Mouse (Mus musculus) testis, adult 2 months (tissue): ENCODE measurements around the gene Tln2. TPM values are rescaled to one million over a fixed set of nuclear protein-coding genes. Genes with fewer than 3 reads are reported as not detected.

Experiments
- H3K27ac ChIP-seq: fragments of 200-500 bp; 2 replicates; pipeline ENCODE4 v1.5.1; 2012; ENCODE audit warnings: low read depth, low read length; ENCODE audit not compliant: control insufficient read depth, insufficient read depth
- H3K27me3 ChIP-seq: fragments of 200-500 bp; 2 replicates; pipeline ENCODE4 v1.6.1; 2012; ENCODE audit warnings: mild to moderate bottlenecking, low read length, moderate library complexity; ENCODE audit not compliant: control insufficient read depth, insufficient read depth
- H3K36me3 ChIP-seq: fragments of 200-500 bp; 2 replicates; pipeline ENCODE4 v1.6.1; 2012; ENCODE audit warnings: mild to moderate bottlenecking, low read length; ENCODE audit not compliant: control insufficient read depth, insufficient read depth
- H3K4me1 ChIP-seq: fragments of 200-500 bp; 2 replicates; pipeline ENCODE4 v1.6.1; 2012; ENCODE audit warnings: low read length; ENCODE audit not compliant: control insufficient read depth, insufficient read depth
- H3K4me3 ChIP-seq: fragments of 200-500 bp; 2 replicates; pipeline ENCODE4 v1.5.1; 2012; ENCODE audit warnings: low read depth, mild to moderate bottlenecking, low read length, moderate library complexity, mixed read lengths; ENCODE audit not compliant: control insufficient read depth
- CTCF ChIP-seq: fragments of 200-500 bp; IDR thresholded peaks from 2 replicates; pipeline ENCODE4 v1.5.1; 2012; ENCODE audit warnings: low read depth, mild to moderate bottlenecking, inconsistent platforms, low read length, moderate library complexity; ENCODE audit not compliant: control insufficient read depth, insufficient read depth, insufficient replicate concordance
- POLR2A ChIP-seq: fragments of 200-500 bp; IDR thresholded peaks from 2 replicates; pipeline ENCODE4 v1.6.1; 2012; ENCODE audit warnings: low read depth, mild to moderate bottlenecking, inconsistent platforms, low read length, moderate library complexity; ENCODE audit not compliant: control insufficient read depth
- polyA plus RNA-seq: library from polyadenylated mRNA; depleted of rRNA; stranded (reverse); fragments of >200 nt; gene quantifications from 2 replicates; pipeline ENCODE4 v1.2.3, GENCODE M21; 2012

Gene Tln2
- polyA plus RNA-seq, 1 experiment: 89.6 TPM

DNA sequence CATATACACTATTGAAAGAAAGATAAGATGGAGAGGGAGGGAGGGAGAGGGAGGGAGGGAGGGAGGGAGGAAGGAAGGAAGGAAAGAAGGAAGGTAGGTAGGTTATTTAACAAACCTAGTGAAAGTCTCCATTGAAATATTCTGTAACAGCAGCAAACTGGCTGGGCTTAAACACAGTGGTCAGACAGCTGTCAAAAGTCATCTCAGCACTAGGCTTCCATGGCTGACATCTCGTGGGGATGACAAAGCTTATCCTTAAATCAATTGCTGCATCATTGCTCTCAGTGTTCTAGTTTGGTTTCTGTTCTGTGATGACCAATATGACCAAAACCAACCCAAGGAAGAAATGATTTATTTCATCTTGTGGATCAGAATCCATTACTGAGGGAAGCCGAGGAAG is 376.0 kb downstream of the Tln2 start:
- Histone ChIP-seq H3K4me1 (no peaks in the 10 kb centered on the region), H3K27me3 (no peaks in the 10 kb centered on the region), H3K36me3 (no peaks in the 10 kb centered on the region), H3K4me3 (no peak overlapping the region), H3K27ac (no peak overlapping the region)
- TF ChIP-seq CTCF (no peak), POLR2A (no peak)

DNA sequence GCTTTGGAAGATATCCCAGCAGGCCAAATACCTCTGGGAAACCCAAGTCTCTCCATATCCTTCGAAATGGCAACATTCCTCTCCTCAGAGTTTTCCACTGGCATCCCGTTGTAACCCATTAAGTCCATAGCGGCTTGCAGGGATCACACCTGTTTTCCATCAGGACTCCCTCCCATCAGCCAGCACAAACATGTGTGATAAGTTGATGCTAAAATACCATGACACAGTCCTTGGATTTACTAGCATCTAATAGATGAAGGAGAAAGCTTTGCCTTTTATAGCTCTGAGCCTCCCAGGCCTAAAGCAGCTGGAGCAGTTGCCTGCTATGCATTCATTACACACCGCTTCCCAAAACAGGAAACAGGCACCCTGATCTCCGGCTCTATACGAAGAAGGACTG is 377.5 kb downstream of the Tln2 start:
- no peaks in the 10 kb centered on the region for H3K4me1 ChIP-seq
- no peaks in the 10 kb centered on the region for H3K36me3 ChIP-seq
- TF ChIP-seq POLR2A: no peak
- TF ChIP-seq CTCF: no peak
- no peak overlapping the region for H3K4me3 ChIP-seq
- no peak overlapping the region for H3K27ac ChIP-seq
- no peaks in the 10 kb centered on the region for H3K27me3 ChIP-seq

DNA sequence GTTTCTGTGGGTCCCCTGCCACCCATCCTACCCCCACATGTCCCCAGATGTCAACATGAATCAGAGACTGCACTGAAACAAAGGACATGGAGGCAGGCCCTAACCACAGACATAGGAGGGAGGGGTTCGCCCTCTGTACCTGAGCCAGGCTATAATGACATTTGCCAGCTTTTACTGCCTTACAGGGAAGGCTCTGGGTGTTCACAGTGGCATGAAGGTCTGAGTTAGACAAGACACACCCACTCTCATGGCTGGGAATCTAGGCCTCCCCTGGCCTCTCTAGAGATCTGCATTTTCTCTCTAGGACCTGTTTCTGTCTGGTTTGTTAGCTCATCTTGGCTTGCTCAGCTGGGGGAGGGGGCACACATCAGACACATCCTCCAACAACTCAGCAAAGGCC is 380.8 kb downstream of the Tln2 start:
- Histone ChIP-seq H3K36me3 (no peaks in the 10 kb centered on the region), H3K27ac (no peak overlapping the region), H3K4me3 (no peak overlapping the region), H3K4me1 (no peaks in the 10 kb centered on the region), H3K27me3 (no peaks in the 10 kb centered on the region)
- TF ChIP-seq CTCF (no peak), POLR2A (no peak)

DNA sequence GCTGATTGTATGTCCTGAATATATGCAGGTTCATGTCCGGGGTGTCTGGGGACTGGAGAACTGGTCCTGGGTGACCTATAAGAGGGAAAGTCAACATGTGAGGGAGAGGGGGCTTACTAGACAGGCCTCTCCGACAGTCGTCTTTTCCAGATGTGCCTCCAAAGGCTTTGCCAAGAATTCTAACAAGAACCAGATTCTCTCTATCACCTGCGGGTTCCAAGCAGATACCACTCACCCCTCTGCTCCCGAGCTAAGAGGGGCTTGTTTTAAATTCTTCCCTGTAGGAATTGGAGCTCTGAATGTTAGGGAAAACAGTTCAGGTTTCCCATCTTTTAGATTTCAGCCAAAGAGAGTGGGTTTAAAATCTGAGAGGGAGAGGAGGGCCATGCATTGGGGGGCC is 381.3 kb downstream of the Tln2 start:
- H3K4me1 ChIP-seq: no peaks in the 10 kb centered on the region
- no peak overlapping the region for H3K27ac ChIP-seq
- no peaks in the 10 kb centered on the region for H3K27me3 ChIP-seq
- H3K36me3 ChIP-seq: no peaks in the 10 kb centered on the region
- no peak overlapping the region for H3K4me3 ChIP-seq
- no peak for TF ChIP-seq POLR2A
- TF ChIP-seq CTCF: no peak

DNA sequence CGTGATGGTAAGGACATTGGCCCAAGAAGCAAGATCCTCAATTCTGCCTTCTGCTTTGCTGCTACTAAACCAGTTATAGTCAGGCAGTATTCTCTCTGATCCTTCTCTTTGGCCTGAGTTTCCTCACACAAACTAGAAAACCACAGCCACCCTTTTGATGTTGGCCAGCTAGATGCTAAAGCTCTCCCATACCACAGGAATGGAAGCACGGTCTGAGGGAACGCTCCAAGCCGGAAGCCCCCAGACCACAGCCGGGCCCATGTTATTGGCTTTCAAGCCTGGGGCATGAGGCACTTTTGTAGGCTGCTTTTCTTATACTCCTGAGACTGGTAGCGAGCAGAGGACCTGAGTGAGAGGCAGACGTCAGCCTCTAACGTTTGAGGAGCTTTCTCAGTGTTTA is 383.4 kb downstream of the Tln2 start:
- H3K4me3 ChIP-seq: no peak overlapping the region
- no peaks in the 10 kb centered on the region for H3K36me3 ChIP-seq
- no peak overlapping the region for H3K27ac ChIP-seq
- TF ChIP-seq CTCF: no peak
- TF ChIP-seq POLR2A: no peak
- H3K27me3 ChIP-seq: no peaks in the 10 kb centered on the region
- no peaks in the 10 kb centered on the region for H3K4me1 ChIP-seq

DNA sequence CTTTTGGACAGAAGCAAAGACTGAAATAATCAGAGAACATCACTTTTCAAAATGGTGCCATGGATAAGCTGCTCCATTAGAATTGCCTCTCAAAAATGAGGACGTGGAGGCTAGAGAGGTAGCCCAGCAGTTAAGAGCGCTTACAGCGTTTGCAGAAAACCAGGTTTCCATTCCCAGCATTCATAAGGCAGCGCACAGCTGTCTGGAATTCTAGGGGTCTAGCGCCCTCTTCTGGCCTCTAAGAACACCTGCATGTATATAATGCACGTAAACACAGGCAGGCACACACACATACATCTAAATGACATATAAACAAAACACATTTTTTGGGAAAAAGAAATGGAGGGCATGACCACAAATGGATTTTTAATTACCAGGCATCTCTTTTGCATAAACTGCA is 385.7 kb downstream of the Tln2 start:
- Histone ChIP-seq H3K4me3 (no peak overlapping the region), H3K27ac (no peak overlapping the region), H3K4me1 (peaks cover 5% of the 10 kb centered on the region), H3K36me3 (no peaks in the 10 kb centered on the region), H3K27me3 (no peaks in the 10 kb centered on the region)
- TF ChIP-seq POLR2A (no peak), CTCF (peak; percentile 36; the same call in 1 of the 2 replicates)

DNA sequence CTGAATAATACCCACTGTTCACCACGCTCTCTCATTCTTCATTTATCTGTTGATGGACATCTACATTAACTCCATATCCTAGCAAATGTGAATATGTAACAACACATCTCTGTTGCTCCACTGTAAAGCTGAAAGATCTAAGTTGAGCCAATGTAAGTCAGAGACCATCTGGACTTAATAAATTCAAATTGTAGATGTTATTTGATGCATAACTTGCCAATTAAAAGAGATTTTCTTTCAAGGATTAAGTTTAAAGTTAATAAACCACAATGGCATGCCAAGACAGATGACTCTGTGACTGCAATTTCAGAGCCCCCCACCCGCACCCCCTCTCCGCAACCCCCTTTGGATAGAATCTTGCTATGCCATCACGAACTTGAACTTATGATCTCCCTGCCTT is 386.3 kb downstream of the Tln2 start:
- Histone ChIP-seq H3K27me3 (no peaks in the 10 kb centered on the region), H3K36me3 (no peaks in the 10 kb centered on the region), H3K4me1 (peaks cover 5% of the 10 kb centered on the region), H3K27ac (no peak overlapping the region), H3K4me3 (no peak overlapping the region)
- TF ChIP-seq CTCF: no peak
- no peak for TF ChIP-seq POLR2A

DNA sequence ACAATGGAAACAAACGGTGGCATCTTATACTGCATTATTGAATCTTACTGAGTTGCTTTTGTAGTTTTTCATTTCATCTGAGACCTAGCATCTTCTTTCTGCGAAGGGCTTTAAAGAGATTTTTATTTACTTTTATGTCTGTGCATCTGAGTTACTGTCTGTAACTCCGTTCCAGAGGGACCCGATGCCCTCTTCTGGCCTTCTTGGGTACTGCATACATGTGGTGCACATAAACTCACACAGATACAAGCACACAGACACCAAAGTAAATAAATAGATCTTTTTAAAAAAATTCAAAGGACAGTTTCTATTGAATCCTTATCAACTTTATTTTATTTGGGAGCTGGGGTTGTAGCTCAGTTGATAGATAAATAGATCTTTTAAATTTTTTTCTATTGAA is 388.1 kb downstream of the Tln2 start:
- Histone ChIP-seq H3K4me1 (peaks cover 5% of the 10 kb centered on the region), H3K27ac (no peak overlapping the region), H3K36me3 (no peaks in the 10 kb centered on the region), H3K4me3 (no peak overlapping the region), H3K27me3 (no peaks in the 10 kb centered on the region)
- TF ChIP-seq POLR2A (no peak), CTCF (peak; percentile 16; the same call in 1 of the 2 replicates)
